Mouse (Mus musculus): ENCODE measurements around the gene Fmnl3. TPM values are rescaled to one million over a fixed set of nuclear protein-coding genes. Genes with fewer than 3 reads are reported as not detected.

Fmnl3 gene
- polyA plus RNA-seq, 1 experiment, result 10.7 TPM

DNA sequence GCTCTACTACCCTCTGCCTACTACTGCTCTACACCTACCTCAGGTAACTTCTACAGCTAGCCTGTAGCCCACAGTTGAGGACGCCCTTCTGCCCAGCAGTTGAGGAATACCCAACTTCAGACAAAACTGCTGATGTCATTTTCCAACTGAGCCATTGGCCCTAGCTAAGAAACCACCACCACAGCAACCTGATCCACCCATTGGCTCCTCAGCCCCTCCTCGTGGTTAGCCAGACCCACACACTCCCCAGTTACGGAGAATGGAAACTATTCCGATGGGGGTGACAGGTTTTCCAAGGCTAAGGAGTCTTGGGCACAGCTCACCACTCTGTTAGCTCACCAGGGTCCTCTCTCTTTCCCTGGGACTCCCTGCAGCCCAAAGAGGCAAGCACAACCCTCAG is 25.3 kb downstream of the Fmnl3 start:
- no peak overlapping the region for H3K4me3 ChIP-seq (replicated peaks; ENCODE audit: insufficient read depth, low read depth, low read length)
- WGBS, result 87% methylated on average over 4 of the region's 4 CpGs
- 0 out of 2 replicates have a peak, but pooled peaks cover 4% of the 10 kb centered on the region for H3K4me1 ChIP-seq (ENCODE audit: control insufficient read depth, insufficient read depth, low read length)
- H3K27me3 ChIP-seq (ENCODE audit: control insufficient read depth, insufficient read depth, low read length), result no peaks in the 10 kb centered on the region
- no peak overlapping the region for H3K27ac ChIP-seq (ENCODE audit: insufficient read depth, low read length)
- TF ChIP-seq POLR2A (IDR thresholded peaks at IDR 0.05; ENCODE audit: borderline replicate concordance, insufficient read depth, low read length) (no peak), CTCF (IDR thresholded peaks at IDR 0.05; ENCODE audit: borderline replicate concordance, insufficient read depth, low read depth, low read length) (no peak)
- no peak for DNase-seq

DNA sequence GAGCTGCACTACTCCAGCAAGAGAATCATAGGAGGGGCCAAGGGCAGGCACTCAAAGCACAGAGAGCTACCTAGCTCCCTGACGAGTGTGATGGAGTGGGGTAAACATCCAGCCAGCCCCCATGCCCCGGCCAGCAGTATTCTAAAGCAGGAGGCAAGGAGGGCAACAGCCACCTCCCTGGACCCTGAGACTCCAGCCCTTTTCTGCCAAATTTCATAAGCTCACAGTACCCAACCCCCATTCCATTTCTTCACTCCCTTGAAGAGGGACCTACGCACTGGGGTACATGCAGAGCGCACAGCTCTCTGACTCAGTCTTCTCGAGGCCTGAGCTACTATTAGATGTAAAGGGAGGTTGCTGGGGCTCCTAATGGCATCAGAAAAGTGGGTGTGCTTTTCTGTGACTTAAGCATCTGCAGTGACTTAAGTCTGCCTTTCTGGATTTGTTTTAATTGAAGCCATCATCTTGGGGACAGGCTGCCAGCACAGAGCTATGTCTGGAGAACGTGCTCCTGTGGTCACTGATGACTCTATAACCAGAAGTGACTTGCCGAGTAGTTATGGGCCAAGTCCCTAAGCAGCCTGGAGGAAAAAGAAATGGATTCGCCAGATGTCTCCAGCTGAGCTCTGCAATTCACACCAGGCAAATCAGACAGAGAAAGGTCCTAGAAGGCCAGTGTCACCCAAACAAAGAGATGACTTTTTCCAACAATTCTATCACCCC is 26.0 kb downstream of the Fmnl3 start:
- no peaks in the 10 kb centered on the region for H3K27me3 ChIP-seq (ENCODE audit: control insufficient read depth, insufficient read depth, low read length)
- H3K4me3 ChIP-seq (replicated peaks; ENCODE audit: insufficient read depth, low read depth, low read length), result no peak overlapping the region
- DNase-seq, result no peak
- 0 out of 2 replicates have a peak, but pooled peaks cover 4% of the 10 kb centered on the region for H3K4me1 ChIP-seq (ENCODE audit: control insufficient read depth, insufficient read depth, low read length)
- 60% methylated on average over 8 of the region's 8 CpGs for WGBS
- no peak for TF ChIP-seq POLR2A (IDR thresholded peaks at IDR 0.05; ENCODE audit: borderline replicate concordance, insufficient read depth, low read length)
- no peak for TF ChIP-seq CTCF (IDR thresholded peaks at IDR 0.05; ENCODE audit: borderline replicate concordance, insufficient read depth, low read depth, low read length)
- H3K27ac ChIP-seq (ENCODE audit: insufficient read depth, low read length), result no peak overlapping the region

GRCm38 (mm10) chr15:99343414-99344147 is 26.7 kb downstream of the Fmnl3 start:
- WGBS, result 20% methylated on average over 5 of the region's 5 CpGs
- Histone ChIP-seq H3K4me1 (ENCODE audit: control insufficient read depth, insufficient read depth, low read length) (0 out of 2 replicates have a peak, but pooled peaks cover 4% of the 10 kb centered on the region), H3K27ac (ENCODE audit: insufficient read depth, low read length) (no peak overlapping the region), H3K4me3 (replicated peaks; ENCODE audit: insufficient read depth, low read depth, low read length) (no peak overlapping the region), H3K27me3 (ENCODE audit: control insufficient read depth, insufficient read depth, low read length) (no peaks in the 10 kb centered on the region)
- peak; percentile 37 to 48 for DNase-seq
- no peak for TF ChIP-seq CTCF (IDR thresholded peaks at IDR 0.05; ENCODE audit: borderline replicate concordance, insufficient read depth, low read depth, low read length)
- no peak for TF ChIP-seq POLR2A (IDR thresholded peaks at IDR 0.05; ENCODE audit: borderline replicate concordance, insufficient read depth, low read length)

- TF ChIP-seq POLR2A (IDR thresholded peaks at IDR 0.05; ENCODE audit: borderline replicate concordance, insufficient read depth, low read length) (no peak), CTCF (IDR thresholded peaks at IDR 0.05; ENCODE audit: borderline replicate concordance, insufficient read depth, low read depth, low read length) (no peak)
- WGBS, result 77% methylated on average over 9 of the region's 9 CpGs
- no peak overlapping the region for H3K27ac ChIP-seq (ENCODE audit: insufficient read depth, low read length)
- no peak for DNase-seq
- H3K27me3 ChIP-seq (ENCODE audit: control insufficient read depth, insufficient read depth, low read length), result no peaks in the 10 kb centered on the region
- H3K4me1 ChIP-seq (ENCODE audit: control insufficient read depth, insufficient read depth, low read length), result 0 out of 2 replicates have a peak, but pooled peaks cover 4% of the 10 kb centered on the region
- no peak overlapping the region for H3K4me3 ChIP-seq (replicated peaks; ENCODE audit: insufficient read depth, low read depth, low read length)
Measured at GRCm38 (mm10) chr15:99342194-99342981, 27.9 kb downstream of the Fmnl3 start.

- DNase-seq, result no peak
- H3K4me1 ChIP-seq (ENCODE audit: control insufficient read depth, insufficient read depth, low read length), result 0 out of 2 replicates have a peak, but pooled peaks cover 4% of the 10 kb centered on the region
- TF ChIP-seq CTCF (IDR thresholded peaks at IDR 0.05; ENCODE audit: borderline replicate concordance, insufficient read depth, low read depth, low read length) (no peak), POLR2A (IDR thresholded peaks at IDR 0.05; ENCODE audit: borderline replicate concordance, insufficient read depth, low read length) (no peak)
- no peaks in the 10 kb centered on the region for H3K27me3 ChIP-seq (ENCODE audit: control insufficient read depth, insufficient read depth, low read length)
- H3K27ac ChIP-seq (ENCODE audit: insufficient read depth, low read length), result no peak overlapping the region
- WGBS, result 96% methylated on average over 3 of the region's 3 CpGs
- H3K4me3 ChIP-seq (replicated peaks; ENCODE audit: insufficient read depth, low read depth, low read length), result no peak overlapping the region
Measured at GRCm38 (mm10) chr15:99341102-99341501, 29.2 kb downstream of the Fmnl3 start.

DNA sequence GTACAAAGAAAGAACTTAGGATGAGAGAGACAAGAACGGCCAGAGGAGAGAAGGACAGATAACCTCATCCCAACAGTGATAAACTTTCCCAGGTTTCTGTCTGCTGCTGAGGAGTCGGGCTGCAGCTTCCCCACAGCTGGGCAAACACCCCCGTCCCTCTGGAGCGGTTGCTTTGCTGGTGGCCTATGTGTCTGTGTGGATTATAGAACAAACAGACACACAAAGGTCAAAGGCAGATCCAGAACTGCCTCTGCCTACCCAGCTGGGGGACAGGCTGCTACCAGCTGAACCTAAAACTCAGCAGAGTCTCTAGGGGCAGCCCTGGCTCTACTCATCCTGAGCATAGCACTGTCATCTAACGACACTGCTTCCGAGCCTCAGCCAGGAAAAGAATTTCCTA is 30.6 kb downstream of the Fmnl3 start:
- H3K27me3 ChIP-seq (ENCODE audit: control insufficient read depth, insufficient read depth, low read length), result no peaks in the 10 kb centered on the region
- 61% methylated on average over 6 of the region's 6 CpGs for WGBS
- no peak overlapping the region for H3K4me3 ChIP-seq (replicated peaks; ENCODE audit: insufficient read depth, low read depth, low read length)
- TF ChIP-seq POLR2A (IDR thresholded peaks at IDR 0.05; ENCODE audit: borderline replicate concordance, insufficient read depth, low read length), result no peak
- TF ChIP-seq CTCF (IDR thresholded peaks at IDR 0.05; ENCODE audit: borderline replicate concordance, insufficient read depth, low read depth, low read length), result no peak
- H3K4me1 ChIP-seq (ENCODE audit: control insufficient read depth, insufficient read depth, low read length), result 0 out of 2 replicates have a peak, but pooled peaks cover 4% of the 10 kb centered on the region
- DNase-seq, result no peak
- H3K27ac ChIP-seq (ENCODE audit: insufficient read depth, low read length), result no peak overlapping the region

DNA sequence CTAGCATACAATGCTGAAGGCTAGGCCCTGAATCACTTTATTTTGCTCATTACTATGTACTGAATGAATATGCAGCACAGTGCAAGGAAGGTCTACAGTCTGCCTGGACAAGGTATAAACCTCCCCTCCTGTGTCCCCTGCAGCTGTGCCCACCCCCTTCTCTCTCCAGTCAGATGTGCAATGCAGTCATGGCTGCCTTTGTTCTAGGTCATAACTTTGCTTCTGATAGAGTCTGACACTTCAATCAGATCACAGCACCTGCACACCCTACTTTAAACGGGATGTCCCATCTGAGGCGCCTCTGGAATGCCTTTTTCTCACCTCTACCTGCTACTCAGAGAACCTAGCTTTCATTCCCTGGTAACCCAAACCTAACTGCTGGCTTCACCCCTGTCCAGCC is 31.4 kb downstream of the Fmnl3 start:
- 76% methylated on average over 2 of the region's 2 CpGs for WGBS
- H3K27me3 ChIP-seq (ENCODE audit: control insufficient read depth, insufficient read depth, low read length), result no peaks in the 10 kb centered on the region
- no peak for TF ChIP-seq CTCF (IDR thresholded peaks at IDR 0.05; ENCODE audit: borderline replicate concordance, insufficient read depth, low read depth, low read length)
- no peak overlapping the region for H3K4me3 ChIP-seq (replicated peaks; ENCODE audit: insufficient read depth, low read depth, low read length)
- DNase-seq, result no peak
- no peak overlapping the region for H3K27ac ChIP-seq (ENCODE audit: insufficient read depth, low read length)
- H3K4me1 ChIP-seq (ENCODE audit: control insufficient read depth, insufficient read depth, low read length), result 0 out of 2 replicates have a peak, but pooled peaks cover 4% of the 10 kb centered on the region
